Comparison of ENCODE assay signal across 30 mouse cellular contexts in genomic region chr1:125685304-125685703, GRCm38 (mm10). TPM values are rescaled to one million over a fixed set of nuclear protein-coding genes. Genes with fewer than 3 reads are reported as not detected.
"Had no signal": no experiment of that assay in that cellular context is flagged by ENCODE, and none has a peak within 500 bp of the region (broad histone marks: within the 10 kb centered on the region; RNA-seq: fewer than 3 reads in every experiment).

No protein-coding gene starts in this region.

- H3K4me3 ChIP-seq: heart, adult 2 months; heart, embryonic 13.5 days; heart, embryonic 15.5 days; hindbrain, embryonic 13.5 days; hindbrain, embryonic 15.5 days; kidney, embryonic 15.5 days; limb, embryonic 13.5 days; limb, embryonic 15.5 days had no signal

- ATAC-seq: hindbrain, postnatal 0 days had no signal

- H3K36me3 ChIP-seq: heart, embryonic 13.5 days; heart, embryonic 15.5 days; hindbrain, embryonic 13.5 days; hindbrain, embryonic 15.5 days; kidney, embryonic 15.5 days; limb, embryonic 13.5 days; limb, embryonic 15.5 days had no signal

- H3K4me1 ChIP-seq: heart, embryonic 15.5 days; hindbrain, embryonic 13.5 days; hindbrain, embryonic 15.5 days had no signal

- H3K27me3 ChIP-seq: heart, embryonic 13.5 days; heart, embryonic 15.5 days; hindbrain, embryonic 13.5 days; hindbrain, embryonic 15.5 days; kidney, embryonic 15.5 days; limb, embryonic 15.5 days had no signal

- H3K27ac ChIP-seq: heart, adult 2 months; heart, embryonic 13.5 days; heart, embryonic 15.5 days; hindbrain, embryonic 13.5 days; hindbrain, embryonic 15.5 days; hindbrain, postnatal 0 days; kidney, embryonic 15.5 days; kidney, postnatal 0 days; limb, embryonic 13.5 days; limb, embryonic 15.5 days; liver, embryonic 14.5 days had no signal

- H3K9ac ChIP-seq: heart, embryonic 13.5 days; heart, embryonic 15.5 days; hindbrain, embryonic 13.5 days; hindbrain, embryonic 15.5 days; kidney, embryonic 15.5 days; limb, embryonic 13.5 days; limb, embryonic 15.5 days; liver, embryonic 14.5 days had no signal

- H3K9me3 ChIP-seq: heart, embryonic 13.5 days; heart, embryonic 15.5 days; hindbrain, embryonic 13.5 days; hindbrain, embryonic 15.5 days; kidney, embryonic 15.5 days; limb, embryonic 13.5 days; limb, embryonic 15.5 days had no signal

- DNase-seq: gastrocnemius, postnatal 14 days; gastrocnemius, postnatal 36 days; heart, adult 11 months; heart, adult 2 months; heart, postnatal 14 days; heart, postnatal 36 days; kidney, adult 11 months; kidney, adult 2 months; kidney, adult 9 months; kidney, postnatal 14 days; kidney, postnatal 36 days; layer of hippocampus, adult 9-11 months; layer of hippocampus, postnatal 36 days; left cerebral cortex, postnatal 4 days had no signal

- H3K4me2 ChIP-seq: heart, embryonic 11.5 days; heart, embryonic 13.5 days; heart, embryonic 15.5 days; hindbrain, embryonic 13.5 days; hindbrain, embryonic 15.5 days; kidney, embryonic 15.5 days; limb, embryonic 13.5 days; limb, embryonic 15.5 days had no signal

RNA-seq across cellular contexts. Expression of gene Gpr39, which starts 8.5 kb away (rescaled TPM):
- total RNA-seq: gastrocnemius, adult 18-20 months; gastrocnemius, adult 8-10 months; gastrocnemius, postnatal 14 days; gastrocnemius, postnatal 36 days; hematopoietic stem cell, adult 5-6 weeks; left cerebral cortex, adult 18-20 months; left cerebral cortex, postnatal 25 days; left cerebral cortex, postnatal 4 days had no signal
- polyA plus RNA-seq: limb, embryonic 13.5 days had no signal
